Mouse (Mus musculus): ENCODE measurements around the gene Tekt1. TPM values are rescaled to one million over a fixed set of nuclear protein-coding genes. Genes with fewer than 3 reads are reported as not detected.
A peak's percentile ranks its signal among the peaks of the same experiment; 100 is the strongest.

Tekt1 gene
- polyA plus RNA-seq, 1 experiment from 2014 or later: 0.67 TPM

DNA sequence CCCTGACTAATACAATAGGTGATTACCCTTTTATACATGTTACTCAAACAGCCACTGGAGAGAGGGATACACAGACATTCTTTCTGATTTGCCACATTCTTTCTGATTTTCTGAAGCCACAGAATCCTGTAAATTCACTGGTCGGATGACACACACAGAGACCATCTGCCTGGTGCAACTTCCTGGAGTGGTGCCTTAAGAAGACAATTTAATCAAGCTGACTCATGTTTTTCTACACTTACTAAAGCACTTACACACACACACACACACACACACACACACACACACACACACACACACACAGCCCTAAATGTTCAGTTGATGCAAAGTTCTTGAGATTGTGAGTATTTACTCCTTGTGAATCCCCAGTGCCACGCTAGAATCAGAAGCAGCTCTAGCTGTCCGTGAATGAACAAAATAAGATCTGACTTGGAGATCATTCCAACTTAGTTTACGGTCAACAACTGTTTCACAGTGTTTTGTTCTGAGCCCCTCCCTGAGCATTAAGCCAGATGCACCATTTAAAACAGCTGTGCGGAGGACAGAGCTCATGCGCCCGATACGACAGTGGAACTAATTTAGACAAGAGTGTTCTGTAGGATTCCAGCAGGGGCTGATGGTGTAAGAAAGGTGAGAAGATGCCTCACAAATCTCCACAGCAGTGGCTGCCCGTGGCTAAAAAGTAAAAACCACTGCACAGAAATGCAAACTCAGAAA, 29.1 kb downstream of the Tekt1 start:
- ATAC-seq (ENCODE audit: insufficient read depth, low FRiP score, low read depth): no peak
- Histone ChIP-seq H3K36me3 (no peaks in the 10 kb centered on the region), H3K9ac (no peak overlapping the region), H3K4me3 (replicated peaks) (no peak overlapping the region), H3K27ac (no peak overlapping the region), H3K9me3 (no peaks in the 10 kb centered on the region), H3K27me3 (replicated peaks) (no peaks in the 10 kb centered on the region), H3K4me1 (no peaks in the 10 kb centered on the region), H3K4me2 (no peak overlapping the region)
- 71% methylated on average over 9 of the region's 9 CpGs for WGBS

- no peak overlapping the region for H3K9ac ChIP-seq
- no peak overlapping the region for H3K4me3 ChIP-seq (replicated peaks)
- ATAC-seq (ENCODE audit: insufficient read depth, low FRiP score, low read depth): no peak
- H3K4me1 ChIP-seq: no peaks in the 10 kb centered on the region
- no peaks in the 10 kb centered on the region for H3K36me3 ChIP-seq
- H3K27ac ChIP-seq: no peak overlapping the region
- H3K4me2 ChIP-seq: no peak overlapping the region
- 74% methylated on average over 4 of the region's 4 CpGs for WGBS
- H3K27me3 ChIP-seq (replicated peaks): no peaks in the 10 kb centered on the region
- H3K9me3 ChIP-seq: no peaks in the 10 kb centered on the region
Observed at GRCm38 (mm10) chr11:72325701-72326100, 36.5 kb downstream of the Tekt1 start.

- H3K27me3 ChIP-seq (replicated peaks): no peaks in the 10 kb centered on the region
- H3K36me3 ChIP-seq: no peaks in the 10 kb centered on the region
- no peak overlapping the region for H3K4me2 ChIP-seq
- H3K9ac ChIP-seq: no peak overlapping the region
- no peaks in the 10 kb centered on the region for H3K9me3 ChIP-seq
- no peak for ATAC-seq (ENCODE audit: insufficient read depth, low FRiP score, low read depth)
- no peaks in the 10 kb centered on the region for H3K4me1 ChIP-seq
- WGBS: 55% methylated on average over 3 of the region's 3 CpGs
- H3K27ac ChIP-seq: no peak overlapping the region
- no peak overlapping the region for H3K4me3 ChIP-seq (replicated peaks)
Observed at GRCm38 (mm10) chr11:72324431-72324830, 37.8 kb downstream of the Tekt1 start.

DNA sequence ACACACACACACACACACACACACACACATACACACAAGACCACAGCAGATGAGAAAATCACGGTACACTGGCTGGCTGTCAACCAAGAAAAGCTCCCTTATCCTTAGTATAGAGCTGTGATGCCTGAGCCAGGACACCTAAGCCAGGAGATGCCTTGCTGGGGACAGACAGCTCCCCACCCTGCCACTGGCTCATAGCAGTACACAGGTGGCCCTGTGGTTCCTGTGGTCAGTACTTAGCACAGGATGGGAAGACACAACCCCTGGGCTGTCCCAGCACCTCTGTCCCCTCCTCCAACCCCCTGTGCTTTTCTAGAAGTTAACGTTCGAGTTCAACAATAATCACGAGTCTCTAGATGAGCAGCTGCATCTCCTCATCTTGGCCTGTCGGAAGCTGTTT, 44.2 kb downstream of the Tekt1 start:
- Histone ChIP-seq H3K9me3 (no peaks in the 10 kb centered on the region), H3K27ac (no peak overlapping the region)

GRCm38 (mm10) chr11:72314151-72314895, 47.9 kb downstream of the Tekt1 start, which contains the start of gene Fbxo39:
Gene Fbxo39 (plus strand): TSS chr11:72314444.
- no peak for ATAC-seq (ENCODE audit: insufficient read depth, low FRiP score, low read depth)
- peak within 1 kb of the TSS; percentile 51 for H3K4me2 ChIP-seq
- peak within 1 kb of the TSS; percentile 24; the same call in 1 of the 2 replicates for H3K4me3 ChIP-seq (replicated peaks)
- H3K36me3 ChIP-seq: no peaks in the 10 kb centered on the region
- H3K9me3 ChIP-seq: no peaks in the 10 kb centered on the region
- H3K4me1 ChIP-seq: 0 out of 2 replicates have a peak, but pooled peaks cover 5% of the 10 kb centered on the region
- WGBS: 11% methylated on average over 42 of the region's 42 CpGs
- no peak within 1 kb of the TSS for H3K9ac ChIP-seq
- peaks cover 19% of the 10 kb centered on the region for H3K27me3 ChIP-seq (replicated peaks)
- no peak within 1 kb of the TSS for H3K27ac ChIP-seq

More for the DNA sequence above, 44.2 kb downstream of the Tekt1 start:
- H3K27me3 ChIP-seq (replicated peaks): peaks cover 13% of the 10 kb centered on the region
- no peak overlapping the region for H3K4me3 ChIP-seq (replicated peaks)
- H3K4me1 ChIP-seq: 0 out of 2 replicates have a peak, but pooled peaks cover 5% of the 10 kb centered on the region
- no peak overlapping the region for H3K9ac ChIP-seq
- 45% methylated on average over 5 of the region's 5 CpGs for WGBS
- no peak for ATAC-seq (ENCODE audit: insufficient read depth, low FRiP score, low read depth)
- H3K36me3 ChIP-seq: no peaks in the 10 kb centered on the region
- H3K4me2 ChIP-seq: no peak overlapping the region

- WGBS: 69% methylated on average over 10 of the region's 10 CpGs
- H3K4me2 ChIP-seq: no peak overlapping the region
- no peak overlapping the region for H3K4me3 ChIP-seq (replicated peaks)
- no peak overlapping the region for H3K9ac ChIP-seq
- peaks cover 19% of the 10 kb centered on the region for H3K27me3 ChIP-seq (replicated peaks)
- no peak overlapping the region for H3K27ac ChIP-seq
- no peak for ATAC-seq (ENCODE audit: insufficient read depth, low FRiP score, low read depth)
- no peaks in the 10 kb centered on the region for H3K36me3 ChIP-seq
- no peaks in the 10 kb centered on the region for H3K9me3 ChIP-seq
- 0 out of 2 replicates have a peak, but pooled peaks cover 5% of the 10 kb centered on the region for H3K4me1 ChIP-seq
Observed at GRCm38 (mm10) chr11:72311355-72312001, 50.8 kb downstream of the Tekt1 start.

- ATAC-seq (ENCODE audit: insufficient read depth, low FRiP score, low read depth): no peak
- Histone ChIP-seq H3K27me3 (replicated peaks) (peaks cover 19% of the 10 kb centered on the region), H3K4me3 (replicated peaks) (no peak overlapping the region), H3K4me1 (0 out of 2 replicates have a peak, but pooled peaks cover 5% of the 10 kb centered on the region), H3K9ac (no peak overlapping the region), H3K9me3 (no peaks in the 10 kb centered on the region), H3K4me2 (no peak overlapping the region), H3K27ac (no peak overlapping the region), H3K36me3 (no peaks in the 10 kb centered on the region)
- 64% methylated on average over 4 of the region's 4 CpGs for WGBS
Observed at GRCm38 (mm10) chr11:72310491-72310890, 51.8 kb downstream of the Tekt1 start.

- no peak overlapping the region for H3K27ac ChIP-seq
- WGBS: 24% methylated on average over 2 of the region's 2 CpGs
- H3K4me3 ChIP-seq (replicated peaks): no peak overlapping the region
- ATAC-seq (ENCODE audit: insufficient read depth, low FRiP score, low read depth): no peak
- H3K27me3 ChIP-seq (replicated peaks): peaks cover 11% of the 10 kb centered on the region
- no peaks in the 10 kb centered on the region for H3K36me3 ChIP-seq
- H3K9me3 ChIP-seq: no peaks in the 10 kb centered on the region
- 0 out of 2 replicates have a peak, but pooled peaks cover under 1% of the 10 kb centered on the region for H3K4me1 ChIP-seq
- no peak overlapping the region for H3K9ac ChIP-seq
- H3K4me2 ChIP-seq: no peak overlapping the region
Observed at GRCm38 (mm10) chr11:72308982-72309381, 53.3 kb downstream of the Tekt1 start.

GRCm38 (mm10) chr11:72307461-72307860, 54.8 kb downstream of the Tekt1 start:
- Histone ChIP-seq H3K4me1 (no peaks in the 10 kb centered on the region), H3K4me2 (no peak overlapping the region), H3K9me3 (no peaks in the 10 kb centered on the region), H3K9ac (no peak overlapping the region), H3K27me3 (replicated peaks) (0 out of 2 replicates have a peak, but pooled peaks cover 2% of the 10 kb centered on the region), H3K36me3 (no peaks in the 10 kb centered on the region), H3K27ac (no peak overlapping the region), H3K4me3 (replicated peaks) (no peak overlapping the region)
- no peak for ATAC-seq (ENCODE audit: insufficient read depth, low FRiP score, low read depth)
- 84% methylated on average over 5 of the region's 5 CpGs for WGBS

DNA sequence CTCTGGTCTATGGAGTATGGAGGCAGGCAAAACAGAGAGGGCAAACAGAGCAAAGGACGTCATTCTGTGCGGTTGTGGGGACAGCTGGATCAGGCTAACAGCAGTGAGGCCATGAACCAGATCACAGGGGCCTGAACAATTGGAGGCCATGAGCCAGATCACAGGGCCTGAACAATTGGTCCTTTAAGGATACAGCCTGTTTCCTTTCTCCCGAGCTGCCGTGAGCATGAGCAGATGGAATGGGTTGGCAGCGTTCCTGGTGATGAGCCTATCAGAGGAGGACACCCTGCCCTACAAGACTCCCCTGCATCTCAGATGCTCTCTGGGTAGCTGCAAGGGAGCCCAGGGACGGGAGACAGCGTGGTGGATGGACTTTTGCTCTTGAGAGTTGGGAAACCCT, 60.0 kb downstream of the Tekt1 start:
- Histone ChIP-seq H3K4me3 (replicated peaks) (peak overlapping the region; percentile 26), H3K36me3 (no peaks in the 10 kb centered on the region), H3K4me1 (0 out of 2 replicates have a peak, but pooled peaks cover 4% of the 10 kb centered on the region), H3K4me2 (peak overlapping the region; percentile 44; the same call in 1 of the 2 replicates), H3K9ac (no peak overlapping the region), H3K27me3 (replicated peaks) (no peaks in the 10 kb centered on the region), H3K9me3 (no peaks in the 10 kb centered on the region), H3K27ac (no peak overlapping the region)
- no peak for ATAC-seq (ENCODE audit: insufficient read depth, low FRiP score, low read depth)
- 71% methylated on average over 7 of the region's 7 CpGs for WGBS

GRCm38 (mm10) chr11:72301334-72301733, 60.9 kb downstream of the Tekt1 start, which contains the start of gene Xaf1:
Gene Xaf1 (plus strand): TSS chr11:72301629.
- Histone ChIP-seq H3K4me3 (replicated peaks) (peak within 1 kb of the TSS; percentile 26), H3K9ac (no peak within 1 kb of the TSS), H3K4me1 (0 out of 2 replicates have a peak, but pooled peaks cover 4% of the 10 kb centered on the region), H3K4me2 (peak within 1 kb of the TSS; percentile 44), H3K27me3 (replicated peaks) (no peaks in the 10 kb centered on the region), H3K9me3 (no peaks in the 10 kb centered on the region), H3K27ac (peak within 1 kb of the TSS; percentile 63; the same call in 1 of the 2 replicates), H3K36me3 (no peaks in the 10 kb centered on the region)
- peak; percentile 84 for ATAC-seq (ENCODE audit: insufficient read depth, low FRiP score, low read depth)
- 14% methylated on average over 6 of the region's 6 CpGs for WGBS

All from stomach, embryonic 15.5 days (tissue).